Mouse (Mus musculus): Measurements from ENCODE around the gene Hist1h3b. TPM values are rescaled to one million over a fixed set of nuclear protein-coding genes. Genes with fewer than 3 reads are reported as not detected.

Hist1h3b gene
- polyA plus RNA-seq, 1 experiment from 2014 or later, result 2.7 TPM

GRCm38 (mm10) chr13:23772561-23773313 is 20.7 kb downstream of the Hist1h3b start:
- 15% methylated on average over 21 of the region's 21 CpGs for WGBS (ENCODE audit: insufficient replicate concordance)
- no peak overlapping the region for H3K9ac ChIP-seq (ENCODE audit: low read depth, low read length)

GRCm38 (mm10) chr13:23778339-23778738 is 26.3 kb downstream of the Hist1h3b start:
- no peaks in the 10 kb centered on the region for H3K4me1 ChIP-seq (ENCODE audit: control insufficient read depth, insufficient read depth, low read length)
- H3K4me3 ChIP-seq (ENCODE audit: low read depth, low read length), result no peak overlapping the region
- no peak overlapping the region for H3K27ac ChIP-seq (ENCODE audit: low read depth, low read length)
- H3K4me2 ChIP-seq, result no peak overlapping the region
- ATAC-seq (replicated peaks; ENCODE audit: insufficient number of reproducible peaks, low FRiP score, low TSS enrichment), result no peak
- WGBS (ENCODE audit: insufficient replicate concordance), result 89% methylated on average over 7 of the region's 7 CpGs
- H3K36me3 ChIP-seq (ENCODE audit: control insufficient read depth, insufficient read depth, low read length), result no peaks in the 10 kb centered on the region
- no peaks in the 10 kb centered on the region for H3K9me3 ChIP-seq (replicated peaks; ENCODE audit: control insufficient read depth, low read length)
- H3K9ac ChIP-seq (ENCODE audit: low read depth, low read length), result no peak overlapping the region
- H3K27me3 ChIP-seq (ENCODE audit: control insufficient read depth, insufficient read depth, low read length), result no peaks in the 10 kb centered on the region

More at GRCm38 (mm10) chr13:23772561-23773313, 20.7 kb downstream of the Hist1h3b start:
- Histone ChIP-seq H3K9me3 (replicated peaks; ENCODE audit: control insufficient read depth, low read length) (no peaks in the 10 kb centered on the region), H3K4me3 (ENCODE audit: low read depth, low read length) (peak overlapping the region; percentile 16; the same call in 1 of the 2 replicates), H3K36me3 (ENCODE audit: control insufficient read depth, insufficient read depth, low read length) (no peaks in the 10 kb centered on the region), H3K4me1 (ENCODE audit: control insufficient read depth, insufficient read depth, low read length) (no peaks in the 10 kb centered on the region), H3K27ac (ENCODE audit: low read depth, low read length) (no peak overlapping the region), H3K4me2 (peak overlapping the region; percentile 56), H3K27me3 (ENCODE audit: control insufficient read depth, insufficient read depth, low read length) (no peaks in the 10 kb centered on the region)
- ATAC-seq (replicated peaks; ENCODE audit: insufficient number of reproducible peaks, low FRiP score, low TSS enrichment), result peak; percentile 87

GRCm38 (mm10) chr13:23779025-23779424 is 27.0 kb downstream of the Hist1h3b start:
- Histone ChIP-seq H3K27ac (ENCODE audit: low read depth, low read length) (no peak overlapping the region), H3K36me3 (ENCODE audit: control insufficient read depth, insufficient read depth, low read length) (no peaks in the 10 kb centered on the region), H3K9ac (ENCODE audit: low read depth, low read length) (no peak overlapping the region), H3K4me1 (ENCODE audit: control insufficient read depth, insufficient read depth, low read length) (no peaks in the 10 kb centered on the region), H3K4me2 (no peak overlapping the region), H3K9me3 (replicated peaks; ENCODE audit: control insufficient read depth, low read length) (no peaks in the 10 kb centered on the region), H3K4me3 (ENCODE audit: low read depth, low read length) (no peak overlapping the region), H3K27me3 (ENCODE audit: control insufficient read depth, insufficient read depth, low read length) (no peaks in the 10 kb centered on the region)
- ATAC-seq (replicated peaks; ENCODE audit: insufficient number of reproducible peaks, low FRiP score, low TSS enrichment), result no peak
- 49% methylated on average over 4 of the region's 4 CpGs for WGBS (ENCODE audit: insufficient replicate concordance)

- no peaks in the 10 kb centered on the region for H3K36me3 ChIP-seq (ENCODE audit: control insufficient read depth, insufficient read depth, low read length)
- H3K4me2 ChIP-seq, result no peak overlapping the region
- H3K27ac ChIP-seq (ENCODE audit: low read depth, low read length), result no peak overlapping the region
- H3K9me3 ChIP-seq (replicated peaks; ENCODE audit: control insufficient read depth, low read length), result no peaks in the 10 kb centered on the region
- 48% methylated on average over 2 of the region's 2 CpGs for WGBS (ENCODE audit: insufficient replicate concordance)
- H3K27me3 ChIP-seq (ENCODE audit: control insufficient read depth, insufficient read depth, low read length), result no peaks in the 10 kb centered on the region
- ATAC-seq (replicated peaks; ENCODE audit: insufficient number of reproducible peaks, low FRiP score, low TSS enrichment), result no peak
- H3K4me1 ChIP-seq (ENCODE audit: control insufficient read depth, insufficient read depth, low read length), result no peaks in the 10 kb centered on the region
- H3K4me3 ChIP-seq (ENCODE audit: low read depth, low read length), result no peak overlapping the region
- no peak overlapping the region for H3K9ac ChIP-seq (ENCODE audit: low read depth, low read length)
Observed at GRCm38 (mm10) chr13:23792520-23792919, 40.5 kb downstream of the Hist1h3b start.

- no peak overlapping the region for H3K9ac ChIP-seq (ENCODE audit: low read depth, low read length)
- H3K4me2 ChIP-seq, result no peak overlapping the region
- no peak overlapping the region for H3K27ac ChIP-seq (ENCODE audit: low read depth, low read length)
- no peaks in the 10 kb centered on the region for H3K36me3 ChIP-seq (ENCODE audit: control insufficient read depth, insufficient read depth, low read length)
- no peaks in the 10 kb centered on the region for H3K9me3 ChIP-seq (replicated peaks; ENCODE audit: control insufficient read depth, low read length)
- H3K4me3 ChIP-seq (ENCODE audit: low read depth, low read length), result no peak overlapping the region
- no peak for ATAC-seq (replicated peaks; ENCODE audit: insufficient number of reproducible peaks, low FRiP score, low TSS enrichment)
- 72% methylated on average over 5 of the region's 5 CpGs for WGBS (ENCODE audit: insufficient replicate concordance)
- no peaks in the 10 kb centered on the region for H3K4me1 ChIP-seq (ENCODE audit: control insufficient read depth, insufficient read depth, low read length)
- no peaks in the 10 kb centered on the region for H3K27me3 ChIP-seq (ENCODE audit: control insufficient read depth, insufficient read depth, low read length)
Observed at GRCm38 (mm10) chr13:23799405-23799804, 47.3 kb downstream of the Hist1h3b start.

Small RNA genes lying within 50 kb of the gene (microRNA-seq; reads per million reads assigned to microRNA genes)
- gene Gm44314 (ENCODE audit: borderline number of aligned reads) (not detected), gene Gm44484 (ENCODE audit: borderline number of aligned reads) (0.34 reads per million)

Other genes starting within 250 kb of the Hist1h3b start
- gene Hist1h4h, start 221.2 kb upstream of the Hist1h3b start, polyA plus RNA-seq (2014; fragmentation: Nextera tagmentation; extraction: Ambion mirVana), result 2.1 and 3.4 TPM in 2 replicates
- 1.4 and 2.3 TPM in 2 replicates for gene Hist1h2af, start 218.4 kb upstream of the Hist1h3b start, polyA plus RNA-seq (2014; fragmentation: Nextera tagmentation; extraction: Ambion mirVana)
- gene Hist1h3g, start 216.8 kb upstream of the Hist1h3b start, polyA plus RNA-seq (2014; fragmentation: Nextera tagmentation; extraction: Ambion mirVana), result 2.8 and 3.1 TPM in 2 replicates
- gene Hist1h2bh, start 208.9 kb upstream of the Hist1h3b start, polyA plus RNA-seq (2014; fragmentation: Nextera tagmentation; extraction: Ambion mirVana), result 0.43 and 0.66 TPM in 2 replicates
- gene Hist1h3f, start 208.2 kb upstream of the Hist1h3b start, polyA plus RNA-seq (2014; fragmentation: Nextera tagmentation; extraction: Ambion mirVana), result 0.19 TPM in 1 of 2 replicates, not detected in the other
- gene Hist1h4f, start 200.6 kb upstream of the Hist1h3b start, polyA plus RNA-seq (2014; fragmentation: Nextera tagmentation; extraction: Ambion mirVana), result not detected in 2 replicates
- 0.15 and 0.27 TPM in 2 replicates for gene Hist1h1d, start 199.0 kb upstream of the Hist1h3b start, polyA plus RNA-seq (2014; fragmentation: Nextera tagmentation; extraction: Ambion mirVana)
- 2.6 and 3.0 TPM in 2 replicates for gene Hist1h3e, start 189.9 kb upstream of the Hist1h3b start, polyA plus RNA-seq (2014; fragmentation: Nextera tagmentation; extraction: Ambion mirVana)
- 27.6 and 34.5 TPM in 2 replicates for gene Hist1h2ae, start 181.0 kb upstream of the Hist1h3b start, polyA plus RNA-seq (2014; fragmentation: Nextera tagmentation; extraction: Ambion mirVana)
- gene Hist1h2bg, start 180.9 kb upstream of the Hist1h3b start, polyA plus RNA-seq (2014; fragmentation: Nextera tagmentation; extraction: Ambion mirVana), result 2.3 and 6.5 TPM in 2 replicates
- 1.3 and 2.6 TPM in 2 replicates for gene Hist1h2bf, start 178.1 kb upstream of the Hist1h3b start, polyA plus RNA-seq (2014; fragmentation: Nextera tagmentation; extraction: Ambion mirVana)
- gene Hist1h2ad, start 177.9 kb upstream of the Hist1h3b start, polyA plus RNA-seq (2014; fragmentation: Nextera tagmentation; extraction: Ambion mirVana), result 0.44 and 1.3 TPM in 2 replicates
- gene Hist1h3d, start 176.5 kb upstream of the Hist1h3b start, polyA plus RNA-seq (2014; fragmentation: Nextera tagmentation; extraction: Ambion mirVana), result 2.9 and 4.6 TPM in 2 replicates
- 42.3 and 51.7 TPM in 2 replicates for gene Hist1h4d, start 170.7 kb upstream of the Hist1h3b start, polyA plus RNA-seq (2014; fragmentation: Nextera tagmentation; extraction: Ambion mirVana)
- gene Hist1h2be, start 131.1 kb upstream of the Hist1h3b start, polyA plus RNA-seq (2014; fragmentation: Nextera tagmentation; extraction: Ambion mirVana), result 1.5 and 2.4 TPM in 2 replicates
- 8.4 and 11.1 TPM in 2 replicates for gene Hist1h1e, start 129.7 kb upstream of the Hist1h3b start, polyA plus RNA-seq (2014; fragmentation: Nextera tagmentation; extraction: Ambion mirVana)
- 0.52 and 0.62 TPM in 2 replicates for gene Hist1h2ac, start 68.3 kb upstream of the Hist1h3b start, polyA plus RNA-seq (2014; fragmentation: Nextera tagmentation; extraction: Ambion mirVana)
- gene Hist1h2bc, start 68.1 kb upstream of the Hist1h3b start, polyA plus RNA-seq (2014; fragmentation: Nextera tagmentation; extraction: Ambion mirVana), result 31.3 and 31.9 TPM in 2 replicates
- not detected in 2 replicates for gene Hist1h1t, start 56.5 kb upstream of the Hist1h3b start, polyA plus RNA-seq (2014; fragmentation: Nextera tagmentation; extraction: Ambion mirVana)
- 0.69 and 2.7 TPM in 2 replicates for gene Hist1h4c, start 53.8 kb upstream of the Hist1h3b start, polyA plus RNA-seq (2014; fragmentation: Nextera tagmentation; extraction: Ambion mirVana)
- gene Hfe, start 41.4 kb upstream of the Hist1h3b start, polyA plus RNA-seq (2014; fragmentation: Nextera tagmentation; extraction: Ambion mirVana), result 8.2 and 9.9 TPM in 2 replicates
- gene Hist1h1c, start 13.5 kb upstream of the Hist1h3b start, polyA plus RNA-seq (2014; fragmentation: Nextera tagmentation; extraction: Ambion mirVana), result 24.6 TPM in 2 replicates
- gene Hist1h3c, start 6.7 kb upstream of the Hist1h3b start, polyA plus RNA-seq (2014; fragmentation: Nextera tagmentation; extraction: Ambion mirVana), result 4.1 and 4.5 TPM in 2 replicates
- 1.2 and 2.7 TPM in 2 replicates for gene Hist1h2bb, start 5.5 kb upstream of the Hist1h3b start, polyA plus RNA-seq (2014; fragmentation: Nextera tagmentation; extraction: Ambion mirVana)
- 16.7 and 18.1 TPM in 2 replicates for gene Hist1h2ab, start 1.1 kb upstream of the Hist1h3b start, polyA plus RNA-seq (2014; fragmentation: Nextera tagmentation; extraction: Ambion mirVana)
- gene Hist1h4b, start 4.7 kb downstream of the Hist1h3b start, polyA plus RNA-seq (2014; fragmentation: Nextera tagmentation; extraction: Ambion mirVana), result 2.2 and 2.7 TPM in 2 replicates
- gene Hist1h4a, start 9.0 kb downstream of the Hist1h3b start, polyA plus RNA-seq (2014; fragmentation: Nextera tagmentation; extraction: Ambion mirVana), result 1.0 TPM in 1 of 2 replicates, not detected in the other
- 2.5 and 4.0 TPM in 2 replicates for gene Hist1h3a, start 10.1 kb downstream of the Hist1h3b start, polyA plus RNA-seq (2014; fragmentation: Nextera tagmentation; extraction: Ambion mirVana)
- gene Hist1h1a, start 11.4 kb downstream of the Hist1h3b start, polyA plus RNA-seq (2014; fragmentation: Nextera tagmentation; extraction: Ambion mirVana), result 0.31 and 0.67 TPM in 2 replicates
- 0.24 TPM in 1 of 2 replicates, not detected in the other for gene Trim38, start 17.6 kb downstream of the Hist1h3b start, polyA plus RNA-seq (2014; fragmentation: Nextera tagmentation; extraction: Ambion mirVana)
- not detected in 2 replicates for gene Slc17a2, start 54.7 kb downstream of the Hist1h3b start, polyA plus RNA-seq (2014; fragmentation: Nextera tagmentation; extraction: Ambion mirVana)
- gene Slc17a3, start 87.2 kb downstream of the Hist1h3b start, polyA plus RNA-seq (2014; fragmentation: Nextera tagmentation; extraction: Ambion mirVana), result not detected in 2 replicates
- gene Slc17a1, start 115.5 kb downstream of the Hist1h3b start, polyA plus RNA-seq (2014; fragmentation: Nextera tagmentation; extraction: Ambion mirVana), result not detected in 2 replicates
- gene Slc17a4, start 162.7 kb downstream of the Hist1h3b start, polyA plus RNA-seq (2014; fragmentation: Nextera tagmentation; extraction: Ambion mirVana), result not detected in 2 replicates
- gene Hist1h2ba, start 181.9 kb downstream of the Hist1h3b start, polyA plus RNA-seq (2014; fragmentation: Nextera tagmentation; extraction: Ambion mirVana), result not detected in 2 replicates
- not detected in 2 replicates for gene Hist1h2aa, start 182.2 kb downstream of the Hist1h3b start, polyA plus RNA-seq (2014; fragmentation: Nextera tagmentation; extraction: Ambion mirVana)
- not detected in 2 replicates for gene Scgn, start 238.9 kb downstream of the Hist1h3b start, polyA plus RNA-seq (2014; fragmentation: Nextera tagmentation; extraction: Ambion mirVana)

Data from heart, embryonic 11.5 days (tissue).